Mouse (Mus musculus): ENCODE results near the gene Myo1g.
"Not testable (repeated sequence)": the region's sequence is repeated elsewhere in the genome, so short reads cannot be mapped to it uniquely, and the experiment has no call there.

The Myo1g gene

DNA sequence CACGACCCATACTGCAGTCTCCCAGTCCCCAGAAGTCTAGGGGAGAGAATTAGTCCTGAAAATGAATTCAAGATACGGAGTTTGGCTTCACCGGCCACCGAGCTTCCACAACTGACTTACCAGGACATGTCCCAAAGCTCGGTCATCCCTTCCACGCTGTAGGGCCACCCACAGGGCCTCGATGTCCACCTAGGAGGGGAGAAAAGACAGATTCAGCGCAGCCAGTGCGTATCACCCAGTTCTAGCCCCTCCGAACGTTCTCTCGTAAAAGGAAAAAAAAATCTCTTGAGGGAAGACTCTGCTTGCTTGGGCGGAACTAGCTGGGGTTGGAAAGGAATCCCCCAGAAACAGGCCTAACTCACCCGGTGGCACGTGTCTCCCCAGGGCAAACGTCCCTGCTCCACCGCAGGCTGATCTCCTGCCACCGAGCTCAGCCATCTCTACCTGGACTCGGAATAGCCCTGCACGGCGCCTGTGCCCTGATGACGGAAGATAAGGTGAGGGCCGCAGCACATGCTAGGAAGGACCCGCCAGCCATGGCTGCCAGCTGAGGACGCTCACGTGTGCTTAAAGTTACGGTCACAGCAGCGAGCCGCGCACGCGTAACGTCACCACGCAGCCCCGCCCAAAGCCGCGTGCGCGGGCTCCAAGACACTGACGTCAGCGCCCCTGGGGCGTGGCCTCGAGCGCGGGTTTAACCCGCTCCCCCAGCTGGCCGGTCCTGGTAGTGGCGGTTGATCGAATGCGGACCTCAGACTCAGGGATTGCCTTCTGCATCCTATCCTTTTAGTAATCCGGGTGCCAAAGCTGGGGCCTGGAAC, 7.6 kb upstream of the Myo1g start:
- DNase-seq: peak; percentile 100

DNA sequence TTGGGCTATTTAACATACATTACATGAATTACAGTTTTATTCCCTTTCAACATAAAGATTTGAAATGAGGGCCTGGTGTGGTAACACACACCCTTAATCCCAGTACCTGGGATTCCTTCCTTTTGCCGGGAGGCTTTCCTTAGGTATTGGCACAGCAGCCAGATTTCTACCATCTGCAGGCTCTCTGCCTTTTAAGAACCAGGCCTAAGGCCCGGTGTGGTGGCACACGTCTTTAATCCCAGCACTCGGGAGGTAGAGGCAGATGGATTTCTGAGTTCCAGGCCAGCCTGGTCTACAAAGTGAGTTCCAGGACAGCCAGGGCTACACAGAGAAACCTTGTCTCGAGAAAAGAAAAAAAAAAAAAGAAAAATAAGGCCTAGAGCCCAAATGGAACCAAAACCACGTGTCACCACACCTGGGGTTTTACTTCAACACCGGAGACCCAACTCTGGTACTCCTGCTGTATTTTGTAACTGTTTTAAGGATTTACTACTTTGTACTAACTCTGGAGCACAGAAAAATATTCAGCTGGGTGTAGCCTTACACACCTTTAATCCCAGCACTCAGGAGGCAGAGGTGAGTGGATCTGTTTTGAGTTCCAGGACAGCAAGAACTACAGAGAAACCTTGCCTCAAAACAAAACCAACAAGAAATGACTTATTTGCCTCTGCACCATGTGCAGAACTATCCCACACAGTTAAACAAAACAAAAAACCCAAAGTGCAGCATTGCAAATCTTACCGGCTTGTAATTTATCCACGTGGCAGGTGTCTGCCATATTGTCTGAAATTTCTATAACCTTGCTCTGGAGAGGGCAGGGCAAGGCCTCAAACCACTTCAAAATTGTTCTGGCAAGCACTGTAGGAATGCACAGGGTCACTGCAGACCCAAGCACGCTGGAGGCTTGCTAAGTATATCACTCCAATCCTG, 6.8 kb upstream of the Myo1g start:
- DNase-seq: no peak

DNA sequence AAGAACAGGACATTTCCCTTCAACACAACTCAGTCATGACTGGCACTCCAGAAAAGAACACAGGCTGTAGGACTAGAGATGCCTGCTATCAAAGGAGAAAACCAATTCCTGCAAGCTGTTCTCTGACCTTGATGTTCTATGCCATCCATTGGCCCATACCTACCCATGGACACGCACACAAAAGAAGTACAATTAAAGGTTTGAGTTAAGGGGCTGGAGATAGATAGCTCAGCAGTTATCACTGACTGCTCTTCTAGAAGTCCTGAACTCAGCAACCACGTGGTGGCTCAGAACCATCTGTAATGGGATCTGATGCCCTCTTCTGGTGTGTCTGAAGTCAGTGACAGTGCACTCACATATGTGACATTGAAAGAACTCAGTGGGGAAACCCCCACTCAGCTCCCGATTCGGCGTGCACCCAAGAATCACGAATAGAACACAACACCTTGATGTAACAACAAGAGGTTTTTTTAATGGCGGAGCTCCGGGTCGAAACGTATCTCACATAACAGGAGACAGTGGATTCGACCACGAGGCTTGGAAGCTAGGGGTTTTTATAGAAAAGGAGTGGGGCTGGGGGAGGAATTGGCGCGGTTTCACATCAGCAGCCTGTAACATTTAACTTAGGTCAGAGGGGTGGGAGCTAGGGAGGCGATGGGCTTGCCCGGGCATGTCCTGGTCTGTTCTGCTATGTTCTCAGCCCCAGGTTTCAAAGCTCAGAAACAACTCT, 5.9 kb upstream of the Myo1g start:
- DNase-seq: not testable (repeated sequence)

DNA sequence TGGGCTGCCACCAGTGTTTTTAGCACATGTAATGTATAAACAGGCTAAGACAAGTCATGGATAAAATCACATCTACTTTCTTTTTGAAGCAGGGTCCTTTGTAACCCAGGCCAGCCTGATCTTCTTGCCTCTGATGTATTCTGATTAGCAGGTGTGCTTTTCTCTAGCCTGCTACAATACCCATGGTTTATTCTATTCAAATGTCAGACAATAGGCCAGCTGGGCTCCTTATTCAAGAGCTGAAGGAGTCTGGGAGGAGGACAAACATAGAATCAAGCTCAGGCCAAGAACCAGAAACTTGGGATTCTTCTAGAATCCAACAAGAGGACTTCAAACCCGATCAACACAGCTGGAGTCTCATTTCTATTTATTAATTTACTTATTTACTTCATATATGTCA, 4.5 kb upstream of the Myo1g start:
- DNase-seq: no peak

DNA sequence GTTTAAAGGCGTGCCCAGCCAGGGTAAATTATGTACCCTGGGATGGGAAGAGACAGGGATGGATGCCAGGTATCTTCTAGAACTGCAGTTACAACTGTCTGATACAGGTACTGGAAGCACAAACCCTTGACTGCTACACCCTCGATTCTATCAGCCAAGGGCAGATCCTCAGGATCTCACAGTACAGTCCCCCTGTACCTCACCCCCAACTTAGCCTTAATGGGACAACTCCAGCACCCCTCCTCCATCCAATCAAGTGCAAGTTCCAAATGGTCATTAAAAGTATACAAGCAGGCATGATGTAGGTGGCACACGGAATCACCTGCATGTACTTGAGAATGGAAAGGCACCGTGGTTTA, 4.1 kb upstream of the Myo1g start:
- DNase-seq: no peak

DNA sequence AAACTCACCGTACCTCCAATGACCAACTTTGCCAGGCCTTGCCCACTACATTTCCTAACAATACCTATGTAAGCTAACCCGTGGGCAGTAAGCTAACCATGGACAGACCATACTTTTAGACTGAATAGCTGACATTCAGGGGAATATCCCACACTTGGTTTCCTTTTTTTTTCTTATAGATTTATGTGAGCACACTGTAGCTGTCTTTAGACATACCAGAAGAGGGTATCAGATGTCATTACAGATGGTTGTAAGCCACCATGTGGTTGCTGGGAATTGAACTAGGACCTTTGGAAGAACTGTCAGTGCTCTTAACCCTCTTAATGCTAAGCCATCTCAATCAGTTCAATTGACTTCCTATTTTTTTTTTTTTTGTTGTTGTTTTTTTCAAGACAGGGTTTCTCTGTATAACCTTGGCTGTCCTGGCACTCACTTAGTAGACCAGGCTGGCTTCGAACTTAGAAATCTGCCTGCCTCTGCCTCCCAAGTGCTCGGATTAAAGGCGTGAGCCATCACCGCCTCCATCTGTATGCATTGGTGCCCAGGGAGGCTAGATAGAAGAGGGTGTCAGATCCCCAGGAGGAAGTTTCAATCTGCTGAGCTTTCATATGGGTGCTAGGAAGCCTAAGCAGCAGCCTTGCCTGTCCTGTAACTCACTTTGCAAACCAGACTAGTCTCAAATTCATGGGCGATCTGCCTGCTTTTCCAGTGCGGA, 3.6 kb upstream of the Myo1g start:
- DNase-seq: no peak

DNA sequence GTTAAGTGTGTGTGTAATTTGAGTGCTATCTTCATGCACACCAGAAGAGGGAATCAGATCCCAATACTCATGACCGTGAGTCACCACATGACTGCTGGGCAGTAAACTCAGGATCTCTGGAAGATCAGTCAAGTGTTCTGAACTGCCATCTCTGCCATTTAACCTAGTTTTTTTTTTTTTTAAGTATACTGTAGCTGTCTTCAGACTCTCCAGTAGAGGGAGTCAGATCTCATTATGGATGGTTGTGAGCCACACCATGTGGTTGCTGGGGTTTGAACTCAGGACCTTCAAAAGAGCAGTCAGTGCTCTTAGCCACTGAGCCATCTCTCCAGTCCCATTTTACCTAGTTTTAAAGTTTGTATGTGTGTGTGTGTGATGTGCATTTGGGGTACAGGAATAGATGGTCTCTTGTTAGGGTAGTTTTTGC, 2.9 kb upstream of the Myo1g start:
- DNase-seq: no peak

DNA sequence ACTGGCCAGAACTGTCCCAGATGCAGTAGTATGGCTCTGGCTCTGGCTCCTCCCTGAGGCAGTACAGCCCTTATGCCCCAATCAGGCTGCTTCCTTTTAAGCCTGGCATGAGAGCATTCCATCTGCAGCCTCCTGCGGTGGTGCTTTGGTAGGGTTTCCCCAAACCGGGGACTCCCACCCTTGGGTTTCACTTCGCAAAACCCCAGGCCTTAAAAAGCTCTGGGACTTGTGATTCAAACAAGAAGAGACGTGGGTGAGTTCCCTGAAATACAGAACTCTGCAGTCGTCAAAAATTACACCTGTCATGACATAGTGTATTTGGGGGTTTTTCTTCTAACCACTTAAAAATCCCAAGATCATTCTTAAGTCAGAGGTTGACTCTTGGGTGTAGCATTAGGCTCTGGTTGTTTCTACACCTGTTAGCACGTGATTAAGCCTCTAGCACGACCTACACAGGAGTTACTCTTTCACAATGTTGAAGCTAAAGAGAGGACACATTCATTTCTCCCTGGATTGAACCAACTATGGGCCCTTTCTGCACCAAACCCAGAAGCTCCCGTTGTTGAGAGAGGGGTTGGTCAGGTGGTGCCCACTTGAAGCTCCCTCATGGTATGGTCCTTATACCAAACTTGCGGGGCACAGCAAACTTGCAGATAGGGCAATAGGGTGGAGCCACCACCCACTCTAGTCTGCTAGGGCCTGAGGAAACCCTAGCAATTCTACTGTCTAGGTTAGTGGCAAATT, 2.2 kb upstream of the Myo1g start:
- DNase-seq: no peak

DNA sequence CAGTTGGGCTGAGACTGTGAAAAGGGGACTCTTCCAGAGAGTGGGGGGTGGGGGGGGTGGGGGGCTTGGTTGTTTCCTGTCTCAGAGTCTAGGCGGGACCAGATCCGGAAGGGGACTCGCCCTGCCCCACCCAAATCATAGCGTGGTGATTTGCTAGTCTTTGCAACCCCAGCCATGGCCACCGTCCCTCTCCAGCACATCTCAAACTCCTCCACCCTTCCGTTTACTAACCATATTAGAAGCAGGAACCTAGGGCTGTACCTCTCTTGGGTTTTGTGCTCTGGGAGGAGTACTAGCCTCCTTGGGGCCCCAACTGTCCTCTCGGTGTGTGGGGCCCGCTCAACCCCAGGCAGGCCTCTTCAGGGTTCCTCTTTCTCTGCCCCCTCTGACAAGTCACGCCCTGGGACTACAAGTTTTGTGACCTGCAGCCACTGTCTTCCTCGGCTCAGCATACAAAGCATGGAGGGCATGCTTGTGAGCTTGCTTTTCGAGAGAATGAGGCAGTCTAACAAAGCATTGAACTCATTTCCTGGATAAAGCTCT, 1.2 kb downstream of the Myo1g start:
- no peak for DNase-seq

DNA sequence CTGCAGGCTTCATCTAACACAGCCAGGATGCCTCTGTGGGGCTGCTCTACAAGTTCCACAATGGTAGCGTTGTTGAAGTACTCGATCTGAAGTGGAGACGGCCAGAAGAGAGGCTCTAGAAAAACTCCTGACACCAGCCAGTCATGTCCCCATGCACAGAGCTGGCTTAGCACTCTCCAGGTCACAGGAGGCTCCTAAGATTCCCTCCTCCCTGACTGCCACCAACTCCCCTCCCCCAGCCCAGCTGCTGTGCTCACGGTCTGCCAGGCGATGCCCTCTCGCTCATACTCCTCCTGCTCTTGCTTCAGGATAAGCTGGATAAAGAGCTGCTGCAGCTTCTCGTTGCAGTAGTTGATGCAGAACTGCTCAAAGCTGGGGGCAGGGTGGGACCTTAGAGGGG, 5.9 kb downstream of the Myo1g start:
- DNase-seq: peak; percentile 92 to 93

DNA sequence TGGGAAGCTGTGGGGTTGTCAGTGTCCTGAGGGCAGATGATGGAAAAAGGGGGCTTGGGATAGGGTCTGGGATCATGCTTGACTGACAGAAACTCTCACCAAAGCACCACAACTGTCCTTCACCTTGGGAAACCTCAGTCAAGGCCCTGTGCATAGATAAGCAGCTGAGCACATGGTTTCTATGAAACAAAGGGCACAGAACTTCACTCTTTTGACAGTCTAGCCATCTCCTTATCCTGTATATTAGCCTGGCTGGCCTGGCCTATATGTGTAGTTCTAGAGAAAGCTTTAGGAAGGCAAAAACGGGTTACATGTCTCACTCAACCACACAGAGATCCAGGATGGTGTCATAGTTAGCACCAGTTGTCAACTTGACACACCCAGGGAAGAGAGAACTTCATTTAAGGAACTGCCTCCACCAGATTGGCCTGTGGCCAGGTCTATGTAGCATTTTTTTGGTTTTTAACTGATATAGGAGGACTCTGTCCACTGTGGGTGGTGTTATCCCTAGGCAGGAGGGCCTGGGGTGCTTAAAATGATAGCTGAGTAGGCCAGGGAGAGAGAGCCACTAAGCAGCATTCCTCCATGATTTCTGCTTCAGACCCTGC, 12.4 kb downstream of the Myo1g start:
- DNase-seq: no peak

DNA sequence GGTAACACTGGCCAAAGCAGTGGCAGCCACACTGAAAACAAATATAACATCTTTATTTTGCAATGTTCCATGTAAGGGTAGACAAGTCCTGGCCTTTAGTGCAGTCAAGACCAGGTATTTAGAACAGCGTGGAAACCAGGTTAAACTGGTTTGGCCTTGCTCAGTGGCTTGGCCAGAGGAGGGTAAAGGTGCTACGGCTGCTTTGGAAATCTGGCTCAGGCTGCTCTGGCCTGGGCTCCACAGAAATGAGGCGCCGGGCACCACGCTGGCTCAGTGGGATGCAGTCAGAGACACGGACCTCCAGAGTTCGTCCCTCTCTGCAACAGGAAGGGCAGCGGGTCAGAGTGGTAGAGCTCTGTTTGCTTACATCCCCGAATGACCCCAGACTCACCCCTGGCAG, 14.2 kb downstream of the Myo1g start:
- DNase-seq: no peak

DNA sequence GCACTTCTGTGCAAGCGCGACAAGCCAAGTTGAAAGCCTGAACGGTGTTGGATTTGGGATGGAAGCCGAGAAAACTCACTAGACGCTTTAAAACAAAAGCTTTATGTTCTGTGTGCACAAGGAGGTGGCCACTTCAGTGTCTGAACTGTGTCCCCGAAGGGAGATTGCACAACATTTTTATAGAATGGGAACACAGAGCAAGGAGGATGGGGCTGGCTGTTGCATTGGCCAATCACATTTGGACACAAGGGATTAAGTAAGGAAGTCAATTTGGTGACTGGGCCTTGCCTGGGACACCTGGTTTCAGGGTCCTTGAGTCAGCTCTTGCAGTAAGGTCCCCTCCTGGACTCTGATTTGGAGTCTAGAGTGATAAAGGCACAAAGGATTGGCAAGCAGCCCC, 16.1 kb downstream of the Myo1g start:
- DNase-seq: no peak

DNA sequence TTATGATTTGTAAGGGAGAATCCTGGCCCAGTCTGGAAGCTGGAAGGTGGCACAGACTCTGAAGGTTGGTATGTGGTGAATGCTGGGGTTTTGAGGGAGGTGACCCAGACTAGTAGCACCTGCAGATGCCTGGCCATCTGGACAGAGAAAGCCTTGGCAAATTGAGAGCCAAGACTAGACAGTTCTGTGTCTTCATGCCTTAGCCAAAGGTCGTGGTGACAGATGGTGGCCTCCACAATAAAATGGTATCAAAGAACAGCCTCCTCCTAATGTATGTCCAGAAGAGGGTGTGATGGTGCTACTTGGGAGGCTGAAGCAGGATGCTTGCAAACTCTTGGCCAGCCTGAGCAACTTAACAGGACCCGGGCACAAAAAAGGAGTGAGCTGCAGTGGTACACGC, 16.5 kb downstream of the Myo1g start:
- DNase-seq: peak; percentile 67 to 77

DNA sequence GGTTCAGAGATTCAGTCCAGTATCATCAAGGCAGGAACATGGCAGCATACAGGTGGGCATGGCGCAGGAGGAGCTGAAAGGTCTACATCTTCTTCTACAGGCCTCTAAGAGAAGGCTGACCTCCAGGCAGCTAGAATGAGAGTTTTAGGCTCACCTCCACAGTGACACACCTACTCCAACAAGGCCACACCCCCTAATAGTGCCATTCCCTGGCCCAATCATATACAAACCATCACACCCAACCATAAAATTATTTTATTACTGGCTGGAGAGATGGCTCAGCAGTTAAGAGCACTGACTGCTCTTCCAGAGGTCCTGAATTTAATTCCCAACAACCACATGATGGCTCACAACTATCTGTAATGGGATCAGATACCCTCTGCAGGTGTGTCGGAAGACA, 18.3 kb downstream of the Myo1g start:
- DNase-seq: no peak

DNA sequence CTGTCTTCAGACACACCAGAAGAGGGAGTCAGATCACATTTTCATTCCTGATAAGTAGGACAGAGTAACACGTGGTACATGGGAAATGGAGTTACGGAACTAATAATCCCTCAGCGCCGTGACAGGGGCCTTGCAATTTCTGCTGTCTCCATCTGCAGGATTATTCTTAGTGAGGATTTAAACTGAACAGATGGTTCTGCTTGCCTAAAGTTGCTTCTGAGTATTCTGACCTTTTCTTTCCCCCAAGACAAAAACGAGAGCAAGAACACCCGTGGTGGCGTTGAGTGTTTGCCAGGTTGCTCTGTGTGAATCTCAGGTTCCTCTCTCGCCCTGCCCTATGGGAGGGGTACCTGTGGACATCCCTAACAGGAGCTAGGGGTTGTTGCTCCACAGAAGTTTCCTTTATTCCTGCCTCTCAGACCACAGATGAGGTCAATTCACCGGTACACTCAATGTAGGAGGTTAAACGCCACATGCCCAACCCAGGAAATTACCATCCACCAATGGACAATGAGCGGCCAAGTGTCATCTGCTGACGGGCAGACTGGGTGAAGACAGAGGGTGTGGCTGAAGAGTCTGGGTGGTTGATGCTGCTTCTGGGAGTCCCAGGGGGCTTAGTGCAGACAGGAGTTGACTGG, 23.3 kb downstream of the Myo1g start:
- DNase-seq: peak; percentile 66 to 69

DNA sequence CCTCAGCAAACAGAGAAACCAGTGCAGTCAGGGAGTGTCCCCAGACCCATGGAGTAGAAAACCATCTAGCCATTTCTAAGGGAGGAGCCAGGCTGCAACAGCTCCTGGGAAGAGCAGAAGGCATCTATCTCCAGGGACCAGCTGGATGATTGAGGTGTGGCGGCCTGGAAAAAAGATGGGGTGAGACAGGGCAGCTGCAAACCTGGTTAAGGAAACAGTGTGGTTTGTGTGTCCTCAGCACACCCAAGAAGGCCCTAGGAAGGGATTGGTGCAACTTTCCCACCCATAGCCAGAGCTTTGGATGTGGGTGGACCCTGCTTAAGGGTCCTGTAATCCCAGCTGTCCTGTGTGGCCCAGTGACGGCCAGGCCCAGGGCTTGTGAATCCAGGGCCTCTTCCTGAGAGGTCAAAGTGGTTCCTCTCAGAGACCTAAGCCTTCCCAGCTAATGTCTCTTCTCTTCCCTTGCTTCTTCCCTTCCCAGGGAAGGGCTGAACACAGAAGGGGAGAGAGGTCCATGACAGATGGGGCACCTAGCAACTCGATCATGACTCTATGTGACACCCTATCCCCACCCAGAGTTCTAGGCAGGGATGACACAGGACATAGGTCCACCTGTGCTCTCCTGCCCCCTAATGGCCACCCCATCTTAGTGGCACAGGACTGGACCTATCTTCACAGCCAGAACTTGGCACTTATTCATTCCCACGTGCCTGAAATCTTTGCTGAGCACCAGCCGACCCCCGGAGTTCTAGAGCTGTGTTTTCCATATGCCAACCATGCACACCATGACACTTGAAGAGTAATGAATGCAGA, 30.9 kb downstream of the Myo1g start:
- DNase-seq: peak; percentile 91 to 93

DNA sequence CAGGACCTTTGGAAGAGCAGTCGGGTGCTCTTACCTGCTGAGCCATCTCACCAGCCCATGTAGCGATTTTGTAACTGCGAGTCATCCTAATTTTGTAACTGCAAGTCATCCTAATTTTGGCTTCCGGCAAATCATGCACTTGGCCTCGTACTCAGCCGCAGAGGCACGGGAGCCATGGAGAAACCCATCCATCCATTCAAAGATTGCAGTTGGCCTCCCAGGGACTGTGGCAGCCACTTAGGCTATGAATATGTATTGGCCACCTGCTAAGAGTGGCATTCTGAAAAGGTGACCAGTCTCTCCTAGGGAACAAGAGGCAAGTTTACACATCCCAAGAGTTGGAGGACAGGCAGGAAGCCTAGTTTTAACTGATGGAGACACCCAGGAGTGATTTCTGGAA, 31.5 kb downstream of the Myo1g start:
- DNase-seq: peak; percentile 67 to 70

DNA sequence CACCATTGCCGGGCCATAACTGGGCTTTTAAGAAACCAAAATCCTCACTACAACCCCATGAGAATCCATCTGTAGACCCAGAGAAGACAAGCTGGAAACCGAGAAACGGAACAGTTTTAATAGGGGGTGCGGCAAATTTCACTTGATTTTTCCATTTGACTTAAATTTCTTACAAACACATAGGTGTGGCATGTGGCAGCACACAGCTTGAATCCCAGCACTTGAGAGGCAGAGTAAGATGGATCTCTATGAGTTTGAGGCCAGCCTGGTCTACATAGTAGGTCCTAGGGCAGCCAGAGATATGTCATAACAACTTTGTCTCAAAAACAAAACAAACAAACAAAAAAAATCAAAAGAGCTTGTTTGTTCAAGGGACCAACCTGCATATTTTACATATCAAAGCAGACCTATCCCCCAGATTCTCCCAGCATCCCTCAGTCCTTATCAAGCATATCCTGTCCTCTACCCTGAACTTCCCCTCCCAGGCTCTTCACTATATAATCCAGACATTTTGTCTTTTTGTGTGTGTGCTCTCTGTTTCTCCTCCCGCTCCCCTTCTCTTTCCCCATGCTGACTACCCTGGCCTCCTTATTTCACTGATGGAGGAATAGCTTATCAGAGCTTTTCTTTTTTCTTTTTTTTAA, 32.6 kb downstream of the Myo1g start:
- peak in 1 of 2 experiments; percentile 7 for DNase-seq
